Mouse (Mus musculus): ENCODE measurements around the gene Itga9. TPM values are rescaled to one million over a fixed set of nuclear protein-coding genes. Genes with fewer than 3 reads are reported as not detected.

Itga9 gene
- polyA plus RNA-seq, 1 experiment from 2014 or later: 2.6 TPM

GRCm38 (mm10) chr9:118841907-118842432 lies 235.5 kb downstream of the Itga9 start:
- Histone ChIP-seq H3K9ac (replicated peaks) (no peak overlapping the region), H3K4me3 (replicated peaks) (no peak overlapping the region), H3K27ac (replicated peaks) (no peak overlapping the region), H3K4me2 (no peak overlapping the region), H3K36me3 (no peaks in the 10 kb centered on the region), H3K4me1 (no peaks in the 10 kb centered on the region), H3K27me3 (replicated peaks) (no peaks in the 10 kb centered on the region), H3K9me3 (replicated peaks) (no peaks in the 10 kb centered on the region)
- 74% methylated on average over 7 of the region's 7 CpGs for WGBS
- ATAC-seq (ENCODE audit: low FRiP score): no peak

GRCm38 (mm10) chr9:118843711-118844110 lies 237.2 kb downstream of the Itga9 start:
- no peak overlapping the region for H3K4me2 ChIP-seq
- H3K36me3 ChIP-seq: no peaks in the 10 kb centered on the region
- H3K27me3 ChIP-seq (replicated peaks): no peaks in the 10 kb centered on the region
- no peak overlapping the region for H3K9ac ChIP-seq (replicated peaks)
- H3K4me1 ChIP-seq: no peaks in the 10 kb centered on the region
- 84% methylated on average over 5 of the region's 5 CpGs for WGBS
- no peak for ATAC-seq (ENCODE audit: low FRiP score)
- no peak overlapping the region for H3K4me3 ChIP-seq (replicated peaks)
- no peaks in the 10 kb centered on the region for H3K9me3 ChIP-seq (replicated peaks)
- H3K27ac ChIP-seq (replicated peaks): no peak overlapping the region

GRCm38 (mm10) chr9:118845003-118845402 lies 238.5 kb downstream of the Itga9 start:
- Histone ChIP-seq H3K27ac (replicated peaks) (no peak overlapping the region), H3K9ac (replicated peaks) (no peak overlapping the region), H3K4me1 (no peaks in the 10 kb centered on the region), H3K4me3 (replicated peaks) (no peak overlapping the region), H3K27me3 (replicated peaks) (no peaks in the 10 kb centered on the region), H3K4me2 (no peak overlapping the region), H3K9me3 (replicated peaks) (no peaks in the 10 kb centered on the region), H3K36me3 (no peaks in the 10 kb centered on the region)
- WGBS: 52% methylated on average over 5 of the region's 5 CpGs
- ATAC-seq (ENCODE audit: low FRiP score): no peak

- WGBS: 82% methylated on average over 3 of the region's 3 CpGs
- no peak overlapping the region for H3K27ac ChIP-seq (replicated peaks)
- H3K36me3 ChIP-seq: 0 out of 2 replicates have a peak, but pooled peaks cover 3% of the 10 kb centered on the region
- H3K27me3 ChIP-seq (replicated peaks): no peaks in the 10 kb centered on the region
- no peak overlapping the region for H3K9ac ChIP-seq (replicated peaks)
- no peak overlapping the region for H3K4me3 ChIP-seq (replicated peaks)
- no peaks in the 10 kb centered on the region for H3K4me1 ChIP-seq
- H3K4me2 ChIP-seq: no peak overlapping the region
- no peak for ATAC-seq (ENCODE audit: low FRiP score)
- no peaks in the 10 kb centered on the region for H3K9me3 ChIP-seq (replicated peaks)
Observed at GRCm38 (mm10) chr9:118846766-118847165, 240.3 kb downstream of the Itga9 start.

GRCm38 (mm10) chr9:118856665-118857064 lies 250.2 kb downstream of the Itga9 start:
- Histone ChIP-seq H3K36me3 (no peaks in the 10 kb centered on the region), H3K27ac (replicated peaks) (no peak overlapping the region), H3K9me3 (replicated peaks) (no peaks in the 10 kb centered on the region), H3K4me3 (replicated peaks) (no peak overlapping the region), H3K4me1 (peaks cover 8% of the 10 kb centered on the region; the same call in 1 of the 2 replicates), H3K9ac (replicated peaks) (no peak overlapping the region), H3K4me2 (no peak overlapping the region), H3K27me3 (replicated peaks) (no peaks in the 10 kb centered on the region)
- ATAC-seq (ENCODE audit: low FRiP score): no peak
- 92% methylated on average over 9 of the region's 9 CpGs for WGBS

- H3K4me1 ChIP-seq: peaks cover 8% of the 10 kb centered on the region; the same call in 1 of the 2 replicates
- ATAC-seq (ENCODE audit: low FRiP score): no peak
- 65% methylated on average over 12 of the region's 12 CpGs for WGBS
Observed at GRCm38 (mm10) chr9:118860613-118861141, 254.2 kb downstream of the Itga9 start.

GRCm38 (mm10) chr9:118862214-118862613 lies 255.7 kb downstream of the Itga9 start:
- peaks cover 8% of the 10 kb centered on the region; the same call in 1 of the 2 replicates for H3K4me1 ChIP-seq
- H3K4me2 ChIP-seq: no peak overlapping the region
- ATAC-seq (ENCODE audit: low FRiP score): no peak
- no peak overlapping the region for H3K27ac ChIP-seq (replicated peaks)
- no peaks in the 10 kb centered on the region for H3K36me3 ChIP-seq
- WGBS: 85% methylated on average over 12 of the region's 12 CpGs
- H3K27me3 ChIP-seq (replicated peaks): no peaks in the 10 kb centered on the region
- no peaks in the 10 kb centered on the region for H3K9me3 ChIP-seq (replicated peaks)
- H3K4me3 ChIP-seq (replicated peaks): no peak overlapping the region
- H3K9ac ChIP-seq (replicated peaks): no peak overlapping the region

More at GRCm38 (mm10) chr9:118860613-118861141, 254.2 kb downstream of the Itga9 start:
- no peaks in the 10 kb centered on the region for H3K27me3 ChIP-seq (replicated peaks)
- H3K27ac ChIP-seq (replicated peaks): no peak overlapping the region
- no peak overlapping the region for H3K4me3 ChIP-seq (replicated peaks)
- no peak overlapping the region for H3K4me2 ChIP-seq
- H3K36me3 ChIP-seq: no peaks in the 10 kb centered on the region
- H3K9me3 ChIP-seq (replicated peaks): no peaks in the 10 kb centered on the region
- H3K9ac ChIP-seq (replicated peaks): no peak overlapping the region

GRCm38 (mm10) chr9:118862852-118863260 lies 256.4 kb downstream of the Itga9 start:
- ATAC-seq (ENCODE audit: low FRiP score): no peak
- Histone ChIP-seq H3K27ac (replicated peaks) (no peak overlapping the region), H3K9ac (replicated peaks) (no peak overlapping the region), H3K9me3 (replicated peaks) (no peaks in the 10 kb centered on the region), H3K4me2 (no peak overlapping the region), H3K4me3 (replicated peaks) (no peak overlapping the region), H3K27me3 (replicated peaks) (no peaks in the 10 kb centered on the region), H3K4me1 (peaks cover 8% of the 10 kb centered on the region; the same call in 1 of the 2 replicates), H3K36me3 (no peaks in the 10 kb centered on the region)
- WGBS: 80% methylated on average over 9 of the region's 9 CpGs

- Histone ChIP-seq H3K36me3 (no peaks in the 10 kb centered on the region), H3K27me3 (replicated peaks) (no peaks in the 10 kb centered on the region), H3K9me3 (replicated peaks) (no peaks in the 10 kb centered on the region), H3K9ac (replicated peaks) (no peak overlapping the region), H3K4me3 (replicated peaks) (no peak overlapping the region), H3K4me2 (no peak overlapping the region), H3K4me1 (peaks cover 8% of the 10 kb centered on the region; the same call in 1 of the 2 replicates), H3K27ac (replicated peaks) (no peak overlapping the region)
- no peak for ATAC-seq (ENCODE audit: low FRiP score)
- WGBS: 93% methylated on average over 8 of the region's 8 CpGs
Observed at GRCm38 (mm10) chr9:118863528-118863927, 257.0 kb downstream of the Itga9 start.

GRCm38 (mm10) chr9:118866949-118867348 lies 260.5 kb downstream of the Itga9 start:
- Histone ChIP-seq H3K4me3 (replicated peaks) (no peak overlapping the region), H3K27me3 (replicated peaks) (no peaks in the 10 kb centered on the region; the same call in 1 of the 2 replicates), H3K4me1 (no peaks in the 10 kb centered on the region), H3K4me2 (no peak overlapping the region), H3K9me3 (replicated peaks) (no peaks in the 10 kb centered on the region), H3K36me3 (no peaks in the 10 kb centered on the region), H3K9ac (replicated peaks) (no peak overlapping the region), H3K27ac (replicated peaks) (no peak overlapping the region)
- WGBS: 95% methylated on average over 2 of the region's 2 CpGs
- no peak for ATAC-seq (ENCODE audit: low FRiP score)

GRCm38 (mm10) chr9:118867851-118868250 lies 261.4 kb downstream of the Itga9 start:
- no peak overlapping the region for H3K27ac ChIP-seq (replicated peaks)
- no peaks in the 10 kb centered on the region for H3K36me3 ChIP-seq
- no peaks in the 10 kb centered on the region; the same call in 1 of the 2 replicates for H3K27me3 ChIP-seq (replicated peaks)
- no peaks in the 10 kb centered on the region for H3K4me1 ChIP-seq
- no peak overlapping the region for H3K9ac ChIP-seq (replicated peaks)
- 90% methylated on average over 8 of the region's 8 CpGs for WGBS
- no peak overlapping the region for H3K4me3 ChIP-seq (replicated peaks)
- no peaks in the 10 kb centered on the region for H3K9me3 ChIP-seq (replicated peaks)
- H3K4me2 ChIP-seq: no peak overlapping the region
- ATAC-seq (ENCODE audit: low FRiP score): no peak

- no peaks in the 10 kb centered on the region; the same call in 1 of the 2 replicates for H3K27me3 ChIP-seq (replicated peaks)
- H3K4me3 ChIP-seq (replicated peaks): no peak overlapping the region
- H3K27ac ChIP-seq (replicated peaks): no peak overlapping the region
- 56% methylated on average over 4 of the region's 4 CpGs for WGBS
- H3K4me2 ChIP-seq: no peak overlapping the region
- ATAC-seq (ENCODE audit: low FRiP score): no peak
- H3K9ac ChIP-seq (replicated peaks): no peak overlapping the region
- 0 out of 2 replicates have a peak, but pooled peaks cover 3% of the 10 kb centered on the region for H3K4me1 ChIP-seq
- H3K9me3 ChIP-seq (replicated peaks): no peaks in the 10 kb centered on the region
- no peaks in the 10 kb centered on the region for H3K36me3 ChIP-seq
Observed at GRCm38 (mm10) chr9:118871089-118871488, 264.6 kb downstream of the Itga9 start.
